8 mouse cellular contexts compared by ENCODE assay signal in genomic region chr2:35461971-35462787, GRCm38 (mm10). TPM values are rescaled to one million over a fixed set of nuclear protein-coding genes. Genes with fewer than 3 reads are reported as not detected.
DNase-seq lines count a peak whose midpoint lies in the region; ATAC-seq and TF ChIP-seq lines count a peak whose summit lies in the region.

No protein-coding gene starts in this region.

- peak overlapping the region; percentile 99 for H3K4me2 ChIP-seq in forebrain, postnatal 0 days (ENCODE audit: low read depth)
- peak overlapping the region; percentile 98 for H3K4me2 ChIP-seq in midbrain, embryonic 15.5 days

- WGBS in kidney, adult 2 months: 2% methylated on average over 52 of the region's 52 CpGs
- under 1% methylated on average over 51 of the region's 52 CpGs for WGBS in forebrain, postnatal 0 days
- WGBS in midbrain, embryonic 15.5 days: under 1% methylated on average over 49 of the region's 52 CpGs

- peak overlapping the region; percentile 53 for H3K9ac ChIP-seq in forebrain, postnatal 0 days
- H3K9ac ChIP-seq in midbrain, embryonic 15.5 days: peak overlapping the region; percentile 59

- TF ChIP-seq CTCF in kidney, adult 2 months (conservative IDR thresholded peaks at IDR 0.05; ENCODE audit: insufficient read depth, insufficient read length, low read depth, low read length): no peak
- TF ChIP-seq CTCF in forebrain, postnatal 0 days (IDR thresholded peaks at IDR 0.05; ENCODE audit: low read depth): no peak

- H3K4me1 ChIP-seq in kidney, adult 2 months (ENCODE audit: control insufficient read depth, insufficient read depth, low read length): no peaks in the 10 kb centered on the region
- 0 out of 2 replicates have a peak, but pooled peaks cover 4% of the 10 kb centered on the region for H3K4me1 ChIP-seq in forebrain, postnatal 0 days (ENCODE audit: insufficient read depth)
- peaks cover 19% of the 10 kb centered on the region for H3K4me1 ChIP-seq in midbrain, embryonic 15.5 days

- H3K36me3 ChIP-seq in kidney, adult 2 months (ENCODE audit: control insufficient read depth, insufficient read depth, low read length): no peaks in the 10 kb centered on the region
- H3K36me3 ChIP-seq in forebrain, postnatal 0 days (ENCODE audit: insufficient read depth): no peaks in the 10 kb centered on the region
- no peaks in the 10 kb centered on the region for H3K36me3 ChIP-seq in midbrain, embryonic 15.5 days (replicated peaks)

- TF ChIP-seq POLR2A in kidney, adult 2 months (IDR thresholded peaks at IDR 0.05; ENCODE audit: low read depth, low read length): no peak

- peak overlapping the region; percentile 46 for H3K4me3 ChIP-seq in kidney, adult 2 months (ENCODE audit: insufficient read depth, low read depth, low read length)
- H3K4me3 ChIP-seq in forebrain, postnatal 0 days (ENCODE audit: low read depth, low read length): peak overlapping the region; percentile 54
- peak overlapping the region; percentile 56 for H3K4me3 ChIP-seq in midbrain, embryonic 15.5 days

- DNase-seq in kidney, adult 2 months: no peak
- DNase-seq in kidney, adult 8-10 months: no peak
- peak; percentile 76 for DNase-seq in ZHBTc4 (ENCODE audit: low read depth, low spot score)
- peak; percentile 22 for DNase-seq in forebrain, postnatal 0 days
- DNase-seq in kidney, postnatal 14 days: peak; percentile 30
- no peak for DNase-seq in left cerebral cortex, adult 9 months (ENCODE audit: low spot score in 2 of 2)
- no peak for DNase-seq in cerebellum, adult 9-11 months

- H3K27me3 ChIP-seq in kidney, adult 2 months (replicated peaks; ENCODE audit: control insufficient read depth, insufficient read depth, low read length): no peaks in the 10 kb centered on the region
- no peaks in the 10 kb centered on the region for H3K27me3 ChIP-seq in forebrain, postnatal 0 days (ENCODE audit: insufficient read depth, low read length)
- peaks cover 2% of the 10 kb centered on the region for H3K27me3 ChIP-seq in midbrain, embryonic 15.5 days (replicated peaks)

- ATAC-seq in forebrain, postnatal 0 days: peak; percentile 80
- ATAC-seq in midbrain, embryonic 15.5 days (replicated peaks): peak; percentile 77

- no peaks in the 10 kb centered on the region for H3K9me3 ChIP-seq in forebrain, postnatal 0 days (ENCODE audit: low read length)
- no peaks in the 10 kb centered on the region for H3K9me3 ChIP-seq in midbrain, embryonic 15.5 days

- H3K27ac ChIP-seq in kidney, adult 2 months (ENCODE audit: insufficient read depth, low read depth, low read length): 0 out of 2 replicates have a peak overlapping the region, but pooled peaks have one; percentile 13
- no peak overlapping the region for H3K27ac ChIP-seq in forebrain, postnatal 0 days (ENCODE audit: low read depth, low read length)
- H3K27ac ChIP-seq in midbrain, embryonic 15.5 days: no peak overlapping the region

RNA-seq across cellular contexts. Expression of gene Ggta1, which starts 0.9 kb away (rescaled TPM):
- 4.6 and 6.1 TPM in 2 replicates for polyA plus RNA-seq in kidney, adult 2 months (2012; rRNA removed)
- 6.8 and 7.9 TPM in 2 replicates for total RNA-seq in forebrain, postnatal 0 days (2014; rRNA removed)
- 3.0 and 4.3 TPM in 2 replicates for polyA plus RNA-seq in forebrain, postnatal 0 days (2015; fragmentation: Nextera tagmentation; extraction: Ambion mirVana)
- 6.3 and 6.6 TPM in 2 replicates for polyA plus RNA-seq in midbrain, embryonic 15.5 days (2015; fragmentation: Nextera tagmentation; extraction: Ambion mirVana)

Comparison
In these comparisons a context has a peak if more than half of its experiments do, and no peak if none do; other contexts are left out.
1. DNase-seq: peak in ZHBTc4 (single experiment), forebrain, postnatal 0 days (single experiment) and kidney, postnatal 14 days (single experiment); none in kidney, adult 2 months (single experiment), kidney, adult 8-10 months (0 of 2), left cerebral cortex, adult 9 months (0 of 2) and cerebellum, adult 9-11 months (single experiment).
2. Peak in every context shown above with its lines, with median percentiles within 50 percentile points of each other: H3K4me3 ChIP-seq.